Mouse (Mus musculus) erythroblast, adult 5-6 weeks (primary cell): ENCODE results near the gene Tbx4. TPM values are rescaled to one million over a fixed set of nuclear protein-coding genes. Genes with fewer than 3 reads are reported as not detected.

Source experiments
- ATAC-seq: replicated peaks from 2 replicates; pipeline ENCODE4 v1.8.0; 2016; ENCODE audit warnings: moderate number of reproducible peaks, mild to moderate bottlenecking, moderate TSS enrichment, inconsistent platforms; ENCODE audit not compliant: poor library complexity, low FRiP score, severe bottlenecking
- total RNA-seq, 2 experiments: library from RNA; stranded (forward) in 1 of 2; stranded (reverse) in 1 of 2; fragments of 150-400 nt in 1 of 2; fragments of 200-764, 138-1000 nt in 1 of 2; gene quantifications; 2 replicates each; pipeline versions ENCODE4 v1.2.3 to v1.2.4; 2015 to 2017; ENCODE audit warnings: low replicate concordance in 2 of 2

Gene Tbx4
- total RNA-seq, 2 experiments from 2014 or later, result not detected

GRCm38 (mm10) chr11:85849037-85849436 lies 37.2 kb upstream of the Tbx4 start:
- peak; percentile 60; the same call in 1 of the 2 replicates for ATAC-seq

- ATAC-seq, result no peak
Measured at GRCm38 (mm10) chr11:85850233-85850632, 36.0 kb upstream of the Tbx4 start, which contains the start of gene Gm11444. Gene Gm11444, minus strand, starts transcription at chr11:85850333.

GRCm38 (mm10) chr11:85850758-85851157 lies 35.5 kb upstream of the Tbx4 start:
- no peak for ATAC-seq

DNA sequence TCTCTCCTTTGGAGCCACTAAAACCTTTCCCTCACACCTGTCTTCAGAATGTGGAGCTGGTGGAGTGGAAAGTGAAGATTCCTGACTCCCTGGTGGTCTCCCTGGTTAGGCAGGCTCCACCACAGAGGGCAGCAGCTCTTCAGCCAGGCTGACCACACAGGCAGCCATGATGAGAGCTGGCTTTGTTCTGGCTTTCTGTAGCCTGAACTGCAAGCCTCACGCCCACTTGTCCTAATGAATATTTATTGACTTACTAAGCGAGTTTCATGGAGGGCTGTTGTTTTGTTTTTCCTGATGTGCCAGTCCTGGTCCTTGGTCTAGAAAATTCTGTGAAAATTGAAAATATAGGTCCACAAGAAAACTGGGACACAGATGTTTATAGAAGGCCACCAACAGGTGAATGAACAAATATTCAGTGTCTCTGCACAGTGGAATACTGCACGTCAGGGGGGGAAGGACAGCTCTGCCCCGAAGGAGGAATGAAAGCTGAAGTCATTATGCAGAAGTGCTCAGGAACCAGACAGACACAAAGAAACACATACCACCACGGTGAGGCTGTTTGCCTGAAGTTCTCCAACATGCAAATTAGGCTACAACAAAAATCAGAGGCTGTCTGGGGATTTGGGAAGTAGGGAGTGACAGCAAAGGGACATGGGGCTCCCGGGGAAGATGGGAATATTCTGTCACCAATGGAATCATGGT lies 28.1 kb upstream of the Tbx4 start:
- ATAC-seq, result no peak

GRCm38 (mm10) chr11:85864363-85864762 lies 21.9 kb upstream of the Tbx4 start:
- ATAC-seq, result no peak

DNA sequence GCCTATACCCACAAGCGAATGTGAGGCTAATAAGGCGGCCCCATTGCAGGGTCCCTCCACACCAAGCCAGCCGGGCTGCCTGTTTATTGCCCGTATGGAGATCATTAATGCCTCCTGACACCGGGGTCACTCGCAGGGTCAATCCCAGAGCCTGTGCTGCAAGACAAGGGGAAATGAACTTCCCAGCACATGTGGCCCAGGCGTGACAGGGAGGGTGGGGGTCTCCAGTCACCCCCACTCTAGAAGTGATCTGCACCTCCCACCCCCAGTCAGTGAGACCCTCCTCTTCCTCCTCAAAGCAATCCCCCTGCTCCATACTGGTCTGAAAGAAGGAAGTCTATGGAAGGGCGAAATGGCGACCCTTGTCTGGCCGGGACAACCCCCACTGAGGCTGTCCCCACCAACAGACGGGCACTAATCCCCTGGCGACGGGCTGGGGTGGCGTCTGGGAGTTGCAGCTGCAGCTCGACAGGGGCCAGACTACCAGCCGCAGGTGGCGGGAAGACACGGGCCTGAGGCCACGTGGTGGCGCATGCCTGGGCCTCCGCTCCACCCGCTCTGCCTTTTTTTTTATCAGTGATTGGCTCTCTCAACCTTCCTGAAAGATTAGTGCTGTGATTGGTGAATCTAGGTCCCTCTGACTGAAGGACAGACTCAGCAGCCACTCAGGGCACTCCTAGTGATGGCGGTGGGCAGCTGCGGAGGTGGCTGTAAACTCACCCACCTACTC lies 10.0 kb upstream of the Tbx4 start:
- ATAC-seq, result no peak

- ATAC-seq, result no peak
Measured at GRCm38 (mm10) chr11:85884498-85884897, 1.7 kb upstream of the Tbx4 start.

GRCm38 (mm10) chr11:85886429-85886785 lies 185 bp downstream of the Tbx4 start:
- no peak for ATAC-seq

DNA sequence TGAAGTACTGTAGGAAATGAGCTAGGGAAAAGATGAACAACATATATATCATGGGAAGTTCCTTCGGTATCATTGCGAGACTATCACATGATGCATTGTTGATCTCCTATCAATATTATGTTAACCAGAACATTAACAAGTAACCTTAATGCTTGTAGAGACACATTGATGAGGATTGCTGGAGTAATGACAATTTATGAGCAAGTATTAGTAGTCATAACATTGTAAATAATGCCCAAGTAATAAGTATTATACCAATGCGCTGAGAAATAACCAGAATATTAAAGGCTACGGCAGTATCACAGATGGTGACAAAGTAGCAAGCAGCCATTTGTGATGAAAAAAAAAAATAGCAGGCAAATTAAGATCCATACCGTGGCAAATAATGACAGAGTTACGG lies 1.1 kb downstream of the Tbx4 start:
- no peak for ATAC-seq

GRCm38 (mm10) chr11:85887801-85888450 lies 1.7 kb downstream of the Tbx4 start:
- ATAC-seq, result no peak

- ATAC-seq, result no peak
Measured at GRCm38 (mm10) chr11:85888451-85888961, 2.3 kb downstream of the Tbx4 start.

GRCm38 (mm10) chr11:85889056-85889729 lies 3.0 kb downstream of the Tbx4 start:
- ATAC-seq, result no peak

GRCm38 (mm10) chr11:85889730-85890562 lies 3.7 kb downstream of the Tbx4 start:
- no peak for ATAC-seq

GRCm38 (mm10) chr11:85890563-85890845 lies 4.3 kb downstream of the Tbx4 start:
- no peak for ATAC-seq

DNA sequence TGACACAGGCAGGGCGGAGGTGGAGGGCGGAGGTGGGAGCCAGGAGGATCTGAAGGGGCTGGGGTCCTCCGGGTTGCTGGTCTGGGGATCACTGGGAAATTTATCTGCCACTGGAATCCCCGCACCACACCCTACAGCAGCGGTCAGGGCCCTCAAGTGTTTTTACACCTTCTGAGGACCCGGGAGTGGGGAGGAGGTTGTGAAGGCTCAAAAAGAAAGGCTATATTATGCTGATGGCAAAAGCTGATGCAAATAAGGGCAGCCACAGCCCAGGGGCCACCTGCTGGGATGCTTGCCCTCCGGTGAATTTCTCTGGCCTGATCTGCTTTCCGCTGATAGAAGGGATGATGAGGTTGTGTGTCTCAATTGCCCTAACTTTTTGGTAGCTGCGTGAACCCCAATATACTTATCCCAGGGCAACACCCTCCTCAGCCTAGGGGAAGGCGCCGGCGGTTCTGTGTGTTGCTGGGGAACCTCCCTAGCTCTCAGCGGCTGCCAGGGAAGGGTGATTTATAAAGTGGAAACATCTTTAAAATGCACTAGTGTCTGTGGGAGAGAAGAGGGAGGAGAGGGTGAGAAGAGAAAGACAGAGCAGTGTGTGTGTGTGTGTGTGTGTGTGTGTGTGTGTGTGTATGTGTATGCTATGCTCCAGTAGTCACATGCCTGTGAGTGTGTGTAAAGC lies 4.9 kb downstream of the Tbx4 start:
- ATAC-seq, result no peak

DNA sequence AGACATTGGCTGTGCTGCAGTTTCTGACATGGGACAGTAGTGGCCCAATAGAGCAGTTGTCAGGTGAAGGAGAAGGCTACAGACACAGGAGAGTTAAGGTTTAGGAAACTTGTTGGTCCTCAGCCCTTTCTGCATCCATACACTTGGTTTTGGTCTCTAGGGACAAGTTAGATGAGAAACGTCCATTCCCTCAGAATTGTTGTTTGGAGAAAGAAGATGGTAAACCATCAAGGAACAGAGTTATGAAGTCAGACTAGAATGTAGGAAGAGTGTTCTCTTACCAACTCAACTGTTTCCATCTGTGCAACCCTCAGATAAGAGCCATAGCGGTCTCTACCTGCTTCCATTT lies 5.4 kb downstream of the Tbx4 start:
- no peak for ATAC-seq

- ATAC-seq, result no peak
Measured at GRCm38 (mm10) chr11:85892771-85893170, 6.5 kb downstream of the Tbx4 start.

- no peak for ATAC-seq
Measured at GRCm38 (mm10) chr11:85893400-85894135, 7.3 kb downstream of the Tbx4 start.
